Mouse (Mus musculus) lung, adult 2 months (tissue): ENCODE measurements at regions not wholly inside any gene's neighbourhood (a gene's known extent, or its start where the extent isn't known, plus 50 kb on each side); places are given as distances from the start of the nearest gene placed in this dataset.

Experiments
- CTCF ChIP-seq: fragments of 200-500 bp; IDR thresholded peaks from 2 replicates; pipeline ENCODE4 v1.5.1; 2011; ENCODE audit warnings: mild to moderate bottlenecking, low read length, control low read depth; ENCODE audit not compliant: insufficient read depth
- POLR2A ChIP-seq: fragments of 200-500 bp; IDR thresholded peaks from 2 replicates; pipeline ENCODE4 v1.6.1; 2011; ENCODE audit warnings: low read depth, mild to moderate bottlenecking, control low read depth, low read length, borderline replicate concordance; ENCODE audit errors: extremely low read depth

DNA sequence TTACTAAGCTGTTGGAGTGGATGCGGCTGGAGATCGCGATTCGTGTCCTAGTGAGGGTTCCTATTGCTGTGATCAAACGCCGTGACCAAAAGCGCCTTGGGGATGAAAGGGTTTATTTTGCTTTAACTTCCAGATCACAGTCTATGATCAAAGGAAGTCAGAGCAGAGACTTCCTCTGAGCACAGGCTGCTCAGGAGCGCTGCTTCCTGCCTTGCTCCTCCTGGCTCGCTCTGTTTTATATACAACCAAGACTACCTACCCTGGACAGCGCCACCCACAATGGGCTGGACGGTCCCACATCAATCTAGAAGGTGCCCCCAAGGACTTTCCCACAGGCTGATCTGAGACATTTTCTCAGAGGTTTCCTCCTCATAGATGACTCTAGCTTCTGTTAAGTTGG, 126.6 kb upstream of the Dlk1 start:
- TF ChIP-seq POLR2A (no peak), CTCF (no peak)
